Mouse (Mus musculus) kidney, postnatal 10 days (tissue): ENCODE results near the gene Bcar3.

Source experiments
- DNase-seq: peaks from one replicate; pipeline ENCODE4 v3.0.0; 2021; ENCODE audit warnings: mixed read lengths

Gene Bcar3

DNA sequence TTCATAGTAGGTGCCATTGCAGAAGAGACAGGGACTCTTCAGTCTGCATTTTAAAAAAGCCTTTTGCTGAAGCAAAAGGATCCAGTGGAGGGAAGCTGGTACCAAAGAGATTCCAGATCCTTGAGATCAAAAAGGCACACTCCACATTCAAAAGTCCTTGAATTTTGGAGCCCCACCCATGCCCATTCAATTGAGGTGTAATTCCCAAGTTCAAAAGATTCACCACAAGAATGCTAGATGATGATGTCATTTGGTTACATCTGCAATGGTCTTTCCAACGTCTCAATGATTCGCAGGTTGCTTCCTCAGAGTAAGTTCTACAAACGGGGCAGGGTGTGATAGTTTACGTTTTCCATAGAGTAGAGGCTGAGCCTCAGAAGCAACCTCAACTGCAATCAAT, 192.3 kb downstream of the Bcar3 start:
- no peak for DNase-seq

DNA sequence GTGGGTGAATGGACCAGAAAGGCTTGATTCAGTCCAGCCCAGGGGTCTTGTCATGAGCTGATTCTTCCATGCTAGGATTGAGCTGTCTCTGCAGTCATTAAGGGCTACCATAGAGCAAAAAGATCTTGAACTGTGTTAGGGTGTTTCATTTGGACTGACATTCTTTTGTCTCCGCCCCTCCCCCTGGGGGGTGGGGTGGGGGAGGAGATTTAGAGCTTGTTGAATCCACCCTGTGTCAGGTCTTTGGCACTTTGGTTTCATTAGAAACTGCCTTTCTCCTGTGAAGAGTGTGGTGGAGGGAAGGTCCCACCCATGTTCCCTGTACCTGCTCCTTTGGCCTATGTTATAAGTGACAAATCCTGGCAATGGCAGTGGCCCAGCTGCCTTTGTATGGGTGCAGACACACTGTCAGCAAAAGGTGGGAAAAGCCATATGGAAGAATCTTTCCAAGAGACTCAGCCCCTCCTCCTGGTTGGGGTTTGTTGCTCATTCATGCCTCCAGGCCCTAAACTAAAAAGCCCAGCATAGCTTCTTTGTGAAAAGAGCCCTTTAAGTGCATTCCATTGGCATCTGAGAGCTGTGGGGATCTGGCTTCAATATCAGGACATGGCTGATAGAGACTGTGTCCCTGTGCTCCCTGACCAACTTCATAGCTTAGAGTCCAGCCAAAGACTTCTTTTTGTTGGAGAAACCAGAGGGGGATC, 194.3 kb downstream of the Bcar3 start:
- no peak for DNase-seq

DNA sequence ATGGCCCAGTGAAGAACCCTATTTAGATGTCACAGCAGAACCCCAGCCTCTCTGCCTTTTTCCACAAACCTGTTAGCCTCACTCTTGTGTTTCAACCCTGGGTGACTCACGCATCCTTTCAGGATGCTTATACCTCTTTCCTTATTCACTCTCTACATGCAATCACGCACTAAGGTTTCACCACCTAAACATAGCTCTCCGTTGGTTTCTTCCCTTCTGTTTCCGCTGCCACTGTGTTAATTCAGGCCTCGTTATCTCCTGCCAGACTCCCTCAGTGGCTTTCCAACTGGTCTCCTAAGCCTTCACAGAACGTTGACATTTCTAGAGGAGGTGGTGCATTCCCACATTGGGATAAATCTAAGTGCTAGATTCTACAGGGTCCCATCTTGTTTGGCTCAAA, 196.6 kb downstream of the Bcar3 start:
- DNase-seq: no peak

DNA sequence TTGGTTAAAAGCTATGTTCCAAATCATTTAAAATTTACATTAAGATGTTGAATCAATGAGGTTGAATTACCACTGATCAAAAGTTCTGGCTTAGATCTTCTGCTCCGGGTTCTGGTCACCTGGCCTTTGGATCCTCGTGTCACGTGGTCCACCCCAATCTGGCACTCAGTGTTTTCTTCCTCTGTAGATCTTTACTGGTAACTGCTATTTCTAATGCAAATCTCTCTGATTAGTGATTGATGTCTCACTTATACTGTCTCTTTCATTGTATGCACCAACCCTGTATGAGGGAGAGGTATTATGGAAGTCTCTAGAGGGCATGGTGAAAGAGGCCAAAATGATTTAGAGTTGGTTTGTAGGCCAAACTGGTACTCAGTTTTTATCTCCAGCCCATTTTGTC, 198.1 kb downstream of the Bcar3 start:
- DNase-seq: no peak

DNA sequence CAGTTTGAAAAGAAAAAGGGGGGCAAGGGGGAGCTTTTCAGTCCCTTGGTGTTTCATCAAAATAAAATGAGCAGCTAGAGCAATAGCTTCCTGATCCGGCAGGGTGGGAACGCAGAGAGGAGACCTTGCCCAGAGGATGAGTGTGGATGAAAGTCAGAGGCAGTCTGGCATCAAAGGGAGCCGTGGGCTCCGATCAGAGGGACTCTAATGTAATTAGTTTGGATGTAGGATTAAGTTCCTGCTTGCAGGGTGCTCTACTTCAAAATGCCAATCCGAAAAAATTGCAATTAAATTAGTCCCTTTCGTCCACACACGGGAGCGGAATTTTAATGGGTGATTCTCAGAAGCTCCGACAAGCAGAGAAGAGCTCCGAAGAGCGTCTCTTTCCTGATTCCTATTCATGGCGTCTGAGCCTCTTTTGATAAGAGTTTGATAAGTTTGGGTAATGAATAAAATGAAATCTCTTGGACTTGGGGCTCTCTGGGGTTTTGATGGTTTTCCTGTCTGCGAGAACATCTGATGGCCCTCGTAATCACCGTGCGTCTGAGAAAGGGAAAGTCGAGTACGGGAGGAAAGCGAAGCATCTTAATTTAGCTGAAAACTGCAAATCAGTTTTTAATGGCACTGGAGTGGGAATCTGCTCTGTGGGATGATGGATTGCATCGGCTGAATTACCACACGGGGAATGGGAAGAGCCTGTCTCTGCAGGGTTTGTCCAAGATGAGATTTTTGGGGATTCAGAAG, 199.1 kb downstream of the Bcar3 start:
- DNase-seq: no peak

DNA sequence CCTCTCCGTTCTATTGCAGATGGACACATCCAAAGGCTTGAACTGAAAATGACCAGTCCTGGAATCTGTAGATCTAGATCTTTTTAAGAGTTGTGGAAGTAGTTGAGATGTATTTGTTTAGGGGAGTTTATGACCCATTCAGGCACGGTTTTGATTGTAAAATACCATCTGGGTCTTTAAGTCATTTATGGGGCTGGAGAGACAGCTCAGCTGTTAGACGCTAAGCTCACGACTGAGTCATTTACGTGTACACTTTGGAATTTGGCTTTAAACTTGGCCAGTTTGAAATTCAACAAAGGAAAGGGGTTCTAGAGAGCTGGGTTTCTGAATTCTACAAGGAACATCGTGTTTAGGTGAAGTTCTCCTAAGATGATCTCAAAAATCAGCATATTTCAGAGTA, 200.8 kb downstream of the Bcar3 start:
- no peak for DNase-seq

DNA sequence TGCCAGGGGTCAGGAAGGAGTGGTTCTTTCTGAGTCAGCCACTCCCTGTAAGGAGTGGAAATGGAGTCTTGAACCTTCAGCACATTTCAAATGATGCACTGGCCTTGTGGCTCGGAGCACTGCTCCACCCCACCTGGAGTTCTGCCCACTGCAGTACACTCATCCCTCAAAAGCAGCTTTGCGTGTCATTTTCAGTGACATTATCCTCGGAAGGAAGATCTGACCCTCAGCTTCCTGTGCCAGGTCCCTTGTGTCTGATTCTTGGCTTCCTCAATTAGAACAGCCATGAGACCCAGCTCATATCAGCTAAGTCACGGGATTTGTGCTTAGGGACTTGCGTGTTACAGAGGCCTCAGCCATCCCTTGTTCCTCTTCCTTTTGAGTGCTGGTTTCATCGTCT, 203.9 kb downstream of the Bcar3 start:
- peak; percentile 51 for DNase-seq

DNA sequence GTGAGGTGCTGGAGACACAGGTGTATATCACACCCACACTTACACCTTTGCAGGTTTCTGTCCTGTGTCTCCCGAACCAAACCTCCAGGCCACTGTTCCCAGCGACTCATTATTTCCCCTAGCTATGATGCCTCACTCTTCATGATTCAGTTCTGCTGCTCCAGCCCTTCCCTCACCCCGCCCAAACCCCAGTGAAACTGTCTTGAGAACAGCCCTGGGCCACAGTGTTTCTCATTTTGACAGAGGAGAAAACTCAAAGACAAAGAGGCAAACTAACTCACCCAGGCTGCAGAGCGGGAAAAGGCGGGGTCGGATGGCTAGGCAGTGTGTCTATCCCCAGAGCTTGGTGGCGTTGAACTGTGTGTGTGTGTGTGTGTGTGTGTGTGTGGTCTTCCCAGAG, 204.6 kb downstream of the Bcar3 start:
- no peak for DNase-seq

DNA sequence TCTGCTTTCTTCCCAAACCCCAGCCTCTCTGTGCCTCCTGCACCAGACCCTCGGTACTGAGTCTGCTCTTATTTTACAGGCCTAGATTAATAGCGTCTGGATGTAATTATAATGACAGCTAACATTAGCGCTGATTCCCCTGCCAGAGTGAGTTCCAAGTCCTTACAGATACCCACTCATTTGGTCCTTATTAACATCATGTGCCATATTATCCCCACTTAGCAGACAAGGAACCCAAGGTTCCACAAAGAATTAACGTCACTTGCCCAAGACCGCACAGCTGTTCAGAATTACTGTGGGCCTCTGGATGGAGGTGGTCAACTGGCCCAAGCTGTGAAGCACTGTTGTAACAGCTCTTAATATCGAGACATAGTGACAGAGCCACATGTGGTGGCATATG, 205.7 kb downstream of the Bcar3 start:
- no peak for DNase-seq

DNA sequence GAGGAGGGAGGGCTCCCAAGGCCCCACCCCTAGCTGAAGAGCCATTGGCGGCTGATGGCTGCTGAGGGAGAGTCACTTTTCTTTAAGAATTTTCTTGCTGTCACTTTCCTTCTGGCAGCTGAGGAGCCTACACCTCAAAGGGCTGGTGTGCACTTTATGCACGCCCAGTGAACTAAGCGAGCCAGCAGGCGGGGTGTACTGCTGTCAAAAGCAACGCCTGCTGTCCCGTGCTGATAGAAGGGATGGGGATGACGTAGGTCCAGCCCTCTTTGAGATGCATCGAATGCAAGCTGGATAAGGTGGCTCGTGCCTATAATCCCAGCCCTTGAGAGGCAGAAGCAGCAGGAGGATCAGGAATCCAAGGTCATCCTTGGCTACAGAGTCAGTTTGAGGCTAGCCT, 207.0 kb downstream of the Bcar3 start:
- DNase-seq: no peak

DNA sequence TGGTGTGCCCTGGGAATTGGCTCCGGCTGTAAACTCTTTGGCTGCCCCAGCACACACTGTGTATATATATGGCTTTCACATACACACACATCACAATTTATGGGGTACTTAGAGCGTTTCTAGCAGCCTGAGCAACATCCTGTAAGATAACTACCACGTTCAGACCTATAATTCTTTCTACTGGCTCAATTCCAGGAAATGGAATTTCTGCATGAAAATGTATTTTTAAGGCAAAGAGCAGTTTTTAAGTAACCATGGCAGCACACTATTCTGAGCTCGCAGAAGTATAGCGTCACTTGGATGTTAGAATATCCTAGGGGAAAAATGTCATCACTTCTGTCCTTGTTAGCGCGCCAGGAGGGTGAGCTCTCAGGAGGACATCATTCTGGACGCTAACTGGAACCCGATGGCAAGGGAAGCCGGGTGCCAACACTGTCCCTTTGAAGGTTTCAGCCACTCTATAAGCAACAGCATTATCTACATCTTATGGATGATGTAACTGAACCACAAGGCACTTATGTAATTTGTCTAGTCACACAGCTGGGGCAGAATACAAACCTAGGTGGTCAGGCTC, 212.5 kb downstream of the Bcar3 start:
- no peak for DNase-seq

DNA sequence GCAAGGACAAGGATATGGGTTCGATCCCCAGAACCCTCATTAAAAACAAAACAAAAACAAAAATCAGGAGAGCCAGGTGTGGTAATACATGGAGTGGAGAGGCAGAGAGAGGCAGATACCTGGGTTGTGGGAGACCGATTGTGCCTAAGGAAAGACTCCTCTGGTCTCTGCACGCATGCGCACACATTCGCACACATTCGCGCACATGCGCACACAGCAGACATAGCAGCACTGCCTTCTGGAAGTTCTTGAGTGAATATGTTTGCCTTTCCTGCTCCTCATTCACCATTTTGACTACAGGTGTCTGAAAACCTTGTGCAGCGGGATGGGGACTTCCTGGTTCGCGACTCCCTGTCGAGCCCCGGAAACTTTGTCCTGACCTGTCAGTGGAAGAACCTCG, 213.9 kb downstream of the Bcar3 start:
- no peak for DNase-seq

DNA sequence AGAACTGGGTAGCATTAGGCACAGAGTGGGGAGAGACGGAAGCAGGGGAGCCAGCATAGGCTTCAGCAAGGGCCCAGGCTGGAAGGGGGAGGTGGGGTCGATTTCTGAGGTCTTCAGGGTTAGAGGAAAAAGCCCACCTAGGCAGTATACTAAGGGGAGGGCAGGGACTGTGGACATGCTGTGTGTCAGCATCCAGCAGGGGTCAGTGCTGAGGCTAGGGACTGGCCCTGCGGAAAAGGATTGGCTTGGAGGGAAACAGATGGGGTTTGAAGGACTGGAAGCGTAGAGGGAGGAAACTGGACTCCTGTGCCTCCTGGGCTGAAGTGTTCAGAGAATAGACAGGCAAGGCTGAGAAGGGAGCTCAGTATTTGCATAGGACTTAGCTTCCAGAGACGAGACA, 215.1 kb downstream of the Bcar3 start:
- DNase-seq: peak; percentile 88

DNA sequence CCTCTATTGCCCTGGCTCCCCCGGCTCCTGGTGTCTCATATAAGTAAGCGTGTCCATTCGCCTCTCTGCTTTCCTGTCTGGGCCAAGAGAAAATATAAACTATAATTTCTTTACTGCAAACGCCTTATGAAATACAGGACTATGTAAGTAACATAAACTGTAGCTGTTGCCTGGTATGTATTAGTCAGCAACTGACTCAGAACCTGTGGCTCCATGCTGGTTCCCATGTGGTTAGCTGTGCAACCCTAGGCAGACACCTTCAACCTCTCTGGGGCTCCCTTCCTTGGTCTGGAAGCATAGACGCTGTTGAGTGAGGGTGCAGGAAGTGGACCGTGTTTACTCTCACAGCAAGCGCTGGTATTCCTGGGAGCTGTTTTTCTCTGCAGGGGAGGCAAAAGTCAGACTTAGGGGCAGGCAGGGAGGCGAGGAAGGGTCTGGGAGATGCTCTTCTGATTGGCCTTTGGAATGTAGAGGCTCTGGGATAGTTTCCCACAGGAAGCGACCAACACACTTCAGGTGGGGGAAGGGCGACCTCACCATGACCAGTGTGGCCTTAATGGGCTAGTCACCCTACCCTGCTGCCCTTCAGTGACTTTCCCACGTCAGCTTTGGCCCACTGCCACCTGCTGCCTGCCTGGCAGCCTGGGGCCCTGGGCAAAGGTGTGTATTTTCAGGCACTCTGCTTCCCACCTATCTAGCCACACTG, 215.8 kb downstream of the Bcar3 start:
- peak; percentile 92 for DNase-seq

DNA sequence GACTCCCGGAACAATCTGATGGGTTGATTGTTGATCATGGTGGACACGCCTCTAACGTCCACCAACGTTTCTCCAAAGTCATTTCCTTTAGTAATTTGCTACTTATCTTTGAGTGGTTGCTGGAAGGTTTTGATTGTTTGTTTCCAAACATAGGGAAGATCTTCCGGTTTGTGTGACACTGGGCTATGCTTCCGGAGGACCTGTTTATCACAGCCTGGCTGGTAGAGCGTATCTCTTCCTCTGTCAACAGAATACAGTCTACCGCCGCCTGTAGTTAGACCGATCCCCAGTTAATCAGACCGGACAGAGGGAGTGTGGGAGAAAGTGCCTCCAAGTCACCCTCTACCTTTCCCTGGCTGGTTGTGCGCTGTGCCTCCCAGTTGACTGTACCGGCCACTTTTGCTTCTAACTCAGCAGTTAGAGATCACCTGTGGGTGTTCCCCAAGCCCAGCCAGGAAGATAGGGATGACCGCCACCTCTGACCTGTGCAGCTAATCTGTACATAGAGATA, 216.4 kb downstream of the Bcar3 start:
- no peak for DNase-seq

DNA sequence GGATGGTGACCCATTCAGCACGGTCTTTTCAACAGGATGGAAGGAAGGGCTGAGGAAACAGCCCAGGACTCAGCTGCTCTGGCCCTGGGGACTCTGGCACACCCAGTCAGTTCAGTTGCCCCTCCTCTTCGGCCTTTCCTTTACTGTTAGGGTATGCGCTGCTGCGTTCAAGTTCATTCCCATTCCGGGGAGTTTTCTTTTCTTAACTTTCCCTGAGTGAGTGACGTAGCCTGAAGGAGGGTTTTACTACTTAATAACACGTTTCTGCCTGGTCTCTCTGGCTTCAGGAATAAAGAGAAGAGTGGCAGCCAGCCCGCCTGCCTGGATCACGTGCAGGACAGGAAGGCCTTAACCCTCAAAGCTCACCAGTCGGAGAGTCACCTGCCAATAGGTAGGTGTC, 217.0 kb downstream of the Bcar3 start:
- no peak for DNase-seq

DNA sequence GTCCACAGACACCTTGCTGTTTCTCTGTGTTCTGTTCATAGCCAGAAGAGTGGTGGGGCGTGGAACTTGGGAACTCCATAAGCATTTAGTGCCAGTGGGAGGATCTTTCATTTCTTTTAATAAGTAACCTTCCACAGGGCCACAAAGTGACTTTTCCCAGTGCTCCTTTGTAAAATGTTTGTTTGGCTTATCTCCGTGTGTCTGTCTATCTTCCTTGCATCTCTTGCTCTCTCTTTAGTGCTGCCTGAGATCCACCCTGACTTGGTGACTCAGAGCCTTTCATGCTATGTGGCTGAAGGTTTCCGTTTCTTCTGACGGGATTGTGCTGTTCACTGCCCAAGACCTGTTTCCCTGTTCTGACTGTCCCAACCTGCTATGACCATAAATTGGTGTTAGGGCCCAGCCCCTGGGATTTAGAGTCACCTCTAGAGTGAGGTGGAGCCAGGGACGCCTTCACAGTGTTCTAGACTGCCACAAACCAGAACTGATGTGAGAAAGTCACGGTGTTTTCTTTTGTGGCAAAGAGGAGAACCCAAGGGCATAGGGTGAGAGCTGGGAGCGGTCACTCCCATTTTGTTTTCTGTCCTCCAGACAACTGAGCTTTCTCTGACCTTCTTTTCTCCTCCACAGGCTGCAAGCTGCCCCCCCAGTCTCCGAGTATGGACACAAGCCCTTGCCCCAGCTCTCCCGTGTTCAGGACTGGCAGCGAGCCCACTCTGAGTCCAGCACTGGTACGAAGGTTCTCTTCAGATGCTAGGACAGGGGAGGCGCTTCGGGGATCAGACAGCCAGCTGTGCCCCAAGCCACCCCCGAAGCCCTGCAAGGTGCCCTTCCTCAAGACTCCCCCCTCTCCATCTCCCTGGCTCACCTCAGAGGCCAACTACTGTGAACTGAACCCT, 218.0 kb downstream of the Bcar3 start:
- peak; percentile 79 for DNase-seq

DNA sequence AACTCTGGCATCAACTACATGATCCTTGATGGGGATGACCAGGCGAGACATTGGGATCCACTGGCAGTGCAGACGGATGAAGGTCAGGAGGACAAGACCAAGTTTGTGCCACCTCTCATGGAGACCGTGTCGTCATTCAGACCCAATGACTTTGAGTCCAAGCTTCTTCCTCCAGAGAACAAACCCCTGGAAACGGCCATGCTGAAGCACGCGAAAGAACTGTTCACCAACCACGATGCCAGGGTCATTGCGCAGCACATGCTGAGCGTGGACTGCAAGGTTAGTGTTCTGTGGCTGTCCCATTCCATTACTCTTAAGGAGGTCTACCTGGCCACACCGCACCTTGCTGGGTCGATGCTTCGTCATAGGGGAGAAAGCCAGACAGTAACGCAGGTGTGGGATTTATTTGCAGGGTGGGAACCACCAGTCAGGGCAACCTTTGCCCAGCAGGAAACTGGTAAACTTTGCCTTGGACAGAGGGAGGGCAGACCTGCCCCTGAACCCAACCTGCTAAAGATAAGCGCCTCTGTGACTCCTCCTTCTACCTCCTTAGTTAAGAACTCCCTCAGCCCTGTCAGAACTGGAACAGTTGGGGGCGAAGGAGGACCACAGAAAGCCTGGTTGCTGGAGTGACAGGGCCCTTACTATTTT, 218.9 kb downstream of the Bcar3 start:
- no peak for DNase-seq

DNA sequence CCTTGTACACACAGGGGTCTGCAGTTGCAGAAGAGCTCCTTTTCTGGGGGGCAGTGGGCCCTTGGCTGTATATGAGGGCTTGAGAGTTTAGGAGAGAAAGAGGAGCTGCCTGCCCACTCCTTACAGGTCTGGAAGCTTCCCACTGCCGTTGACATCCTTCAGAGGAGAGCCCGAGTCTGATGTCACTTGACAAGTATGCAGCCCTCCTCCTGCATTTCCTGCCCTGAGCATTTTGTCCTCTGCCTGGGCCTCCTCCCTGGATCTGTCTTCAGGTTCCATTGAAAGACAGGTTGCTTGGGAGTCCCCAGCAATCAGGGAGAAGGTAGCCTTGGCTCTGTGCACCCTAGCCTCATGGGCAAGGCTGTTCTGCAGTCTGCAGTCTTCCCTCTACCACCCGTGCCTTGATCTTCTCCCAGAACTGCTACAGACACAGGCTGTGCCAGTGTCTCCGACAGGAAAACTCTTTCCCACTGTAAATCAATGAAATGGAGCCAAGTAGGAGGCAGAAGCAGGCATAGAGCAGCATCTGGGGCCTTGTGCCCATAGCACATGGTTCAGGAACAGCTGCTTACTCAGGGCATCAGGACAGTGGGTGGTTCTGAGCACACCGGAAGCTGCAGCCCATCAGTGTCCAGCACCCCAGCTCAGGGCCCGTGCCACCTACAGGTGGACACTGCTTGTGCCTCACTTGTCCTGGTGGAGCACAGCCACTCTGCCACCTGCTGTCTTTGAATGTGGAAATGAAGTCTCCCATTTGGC, 221.8 kb downstream of the Bcar3 start:
- no peak for DNase-seq

DNA sequence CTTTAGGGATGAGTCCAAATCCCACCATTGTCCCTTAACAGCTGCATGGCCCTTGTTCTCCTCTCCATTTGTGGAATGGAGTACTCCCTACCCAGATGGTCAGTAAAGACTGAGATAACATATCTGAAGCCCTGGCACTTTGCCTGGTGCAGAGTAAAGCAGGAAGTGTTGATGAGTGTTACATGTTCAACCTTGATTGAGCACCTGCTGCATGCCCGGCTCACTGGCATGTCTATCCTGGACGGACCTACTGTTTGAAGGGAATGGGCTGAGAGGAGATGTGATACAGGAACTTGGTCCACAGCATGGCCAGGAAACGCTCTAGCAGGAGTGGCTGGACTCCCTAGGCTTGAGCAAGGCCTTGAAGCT, 222.4 kb downstream of the Bcar3 start:
- DNase-seq: peak; percentile 14

DNA sequence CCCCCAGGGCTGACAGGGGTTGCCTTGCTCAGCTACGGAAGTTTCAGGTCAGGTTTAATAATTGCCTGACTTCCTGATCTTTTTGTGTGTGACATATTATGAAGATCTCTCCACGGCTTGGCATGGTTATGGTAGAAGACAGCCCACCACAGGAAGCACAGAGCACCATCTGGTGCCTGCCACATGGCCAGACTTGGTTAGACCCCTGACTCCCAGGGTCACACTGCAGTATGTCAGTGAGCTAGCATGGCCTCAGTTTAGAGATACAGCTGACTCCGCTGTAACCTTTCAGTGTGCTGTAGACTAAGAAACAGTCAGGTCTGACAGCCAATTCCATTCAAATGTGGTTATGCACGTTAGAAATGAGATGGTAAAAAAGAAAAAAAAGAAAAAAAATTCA, 223.8 kb downstream of the Bcar3 start:
- DNase-seq: peak; percentile 9
